Mouse (Mus musculus) Patski (cell line): ENCODE results near the gene Lhfp. TPM values are rescaled to one million over a fixed set of nuclear protein-coding genes. Genes with fewer than 3 reads are reported as not detected.
A peak's percentile ranks its signal among the peaks of the same experiment; 100 is the strongest.
"Not testable (repeated sequence)": the region's sequence is repeated elsewhere in the genome, so short reads cannot be mapped to it uniquely, and the experiment has no call there.

ENCODE experiments used
- ATAC-seq: fragments of 100-300 bp; one replicate; pipeline ENCODE4 v1.8.0; 2021
- CTCF ChIA-PET: fragments of 350-600 bp; sonication (Branson Sonifier 250); formaldehyde crosslinking; loops from one replicate; lab custom pipeline; 2022; ENCODE audit warnings: inconsistent platforms; lab: Charles Lee
- POLR2A ChIA-PET: fragments of 350-600 bp; sonication (Branson Sonifier 250); formaldehyde crosslinking; loops from one replicate; lab custom pipeline; 2022; ENCODE audit warnings: antibody characterized with exemption, inconsistent platforms; lab: Charles Lee
- DNase-seq: peaks from one replicate; pipeline ENCODE4 v3.0.0-alpha.2; 2011; ENCODE audit warnings: low read depth, low spot score
- H3K27me3 ChIP-seq: fragments of 371-371 bp; one replicate; pipeline ENCODE4 v1.5.1; 2021
- CTCF ChIP-seq: fragments of 100-300 bp; IDR thresholded peaks from one replicate; pipeline ENCODE4 v1.5.1; 2021
- in situ Hi-C: fragments of 300-500 bp; cut with MboI; formaldehyde crosslinking; loops from 3 replicates; pipeline ENCODE4 v1.11.1; 2018; ENCODE audit warnings: low pct_unique_long_range_greater_than_20kb, mixed read lengths
- polyA plus RNA-seq: library from polyadenylated mRNA; unstranded; gene quantifications from one replicate; pipeline ENCODE4 v1.2.3, GENCODE M21; 2021

The Lhfp gene
- polyA plus RNA-seq, 1 experiment from 2014 or later, result 589 TPM

- ChIA-PET POLR2A (interaction anchor here (0.6 kb wide), 1 partner anchor 218 kb away, joined by 3 read pairs; no protein-coding TSS in a partner anchor), CTCF (interaction anchor here (1.2 to 1.9 kb wide), 4 partner anchors 11 to 196 kb away, joined by 3 to 4 read pairs (median 4); no protein-coding TSS in a partner anchor)
Measured at GRCm38 (mm10) chr3:53252556-53252955, 211.2 kb downstream of the Lhfp start.

GRCm38 (mm10) chr3:53253223-53253832, 212.0 kb downstream of the Lhfp start:
- H3K27me3 ChIP-seq, result no peaks in the 10 kb centered on the region
- ATAC-seq (peak; percentile 21), DNase-seq (peak; percentile 69)
- TF ChIP-seq CTCF, result no peak
- POLR2A ChIA-PET, result interaction anchor here (0.6 to 0.8 kb wide), 2 partner anchors 18 to 219 kb away, joined by 3 read pairs; no protein-coding TSS in a partner anchor
- in situ Hi-C loops, result no loop called here
- CTCF ChIA-PET, result interaction anchor here (1.2 to 1.9 kb wide), 3 partner anchors 11 to 151 kb away, joined by 3 to 4 read pairs (median 4); no protein-coding TSS in a partner anchor

More at GRCm38 (mm10) chr3:53252556-53252955, 211.2 kb downstream of the Lhfp start:
- no peak for DNase-seq
- TF ChIP-seq CTCF, result no peak
- no peak for ATAC-seq
- in situ Hi-C loops, result no loop called here
- no peaks in the 10 kb centered on the region for H3K27me3 ChIP-seq

DNA sequence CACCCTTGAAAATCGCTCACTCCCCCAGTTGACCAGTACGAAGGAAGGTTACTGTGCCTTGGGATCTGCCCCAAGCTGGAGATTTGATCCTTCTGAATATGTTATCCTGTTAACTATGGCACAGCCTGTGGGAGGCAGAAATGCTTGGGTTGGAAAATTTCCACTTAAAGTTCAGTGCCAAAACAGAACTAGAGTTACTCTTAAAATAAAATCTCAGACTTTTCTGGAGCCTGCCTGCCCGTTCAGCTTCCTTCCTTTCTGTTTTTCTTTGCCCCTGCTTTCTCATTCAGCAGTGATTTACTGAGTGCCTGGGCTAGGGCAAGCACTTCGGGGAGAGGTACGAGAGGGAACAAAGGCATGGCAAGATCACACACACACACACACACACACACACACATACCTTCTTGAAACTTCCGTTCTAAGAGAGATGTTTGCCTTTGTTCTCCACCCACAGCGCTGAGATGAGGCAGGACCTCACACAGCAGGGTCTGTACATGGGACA, 217.4 kb downstream of the Lhfp start:
- DNase-seq (no peak), ATAC-seq (no peak)
- in situ Hi-C loops, result no loop called here
- no peaks in the 10 kb centered on the region for H3K27me3 ChIP-seq
- no peak for TF ChIP-seq CTCF
- ChIA-PET POLR2A (no interaction called here), CTCF (interaction anchor here (0.8 to 1.5 kb wide), 5 partner anchors 10 to 230 kb away, joined by 3 to 4 read pairs (median 3); no protein-coding TSS in a partner anchor)

DNA sequence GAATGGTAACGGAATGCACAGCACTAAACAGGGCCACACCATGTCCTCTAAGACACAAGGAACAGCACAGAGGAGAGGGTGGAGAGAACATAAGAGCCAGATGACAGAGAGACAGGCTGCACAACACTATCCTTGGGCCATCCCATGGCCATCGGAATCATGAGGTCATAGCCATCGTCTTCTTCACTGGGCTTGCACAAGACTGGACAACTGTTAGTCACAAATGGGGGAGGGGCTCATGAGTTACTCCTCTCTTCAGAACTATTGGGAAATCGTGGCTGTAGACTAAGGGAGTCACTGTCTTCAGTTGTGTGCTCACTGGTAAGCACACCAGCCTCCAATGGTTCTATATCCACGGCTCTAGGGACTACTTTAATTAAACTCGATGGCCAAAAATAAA, 224.8 kb downstream of the Lhfp start:
- in situ Hi-C loops, result no loop called here
- ChIA-PET CTCF (interaction anchor here (1.0 to 1.3 kb wide), 3 partner anchors 20 to 237 kb away, joined by 3 read pairs; no protein-coding TSS in a partner anchor), POLR2A (no interaction called here)
- H3K27me3 ChIP-seq, result no peaks in the 10 kb centered on the region
- ATAC-seq, result no peak
- DNase-seq, result no peak
- TF ChIP-seq CTCF, result no peak

DNA sequence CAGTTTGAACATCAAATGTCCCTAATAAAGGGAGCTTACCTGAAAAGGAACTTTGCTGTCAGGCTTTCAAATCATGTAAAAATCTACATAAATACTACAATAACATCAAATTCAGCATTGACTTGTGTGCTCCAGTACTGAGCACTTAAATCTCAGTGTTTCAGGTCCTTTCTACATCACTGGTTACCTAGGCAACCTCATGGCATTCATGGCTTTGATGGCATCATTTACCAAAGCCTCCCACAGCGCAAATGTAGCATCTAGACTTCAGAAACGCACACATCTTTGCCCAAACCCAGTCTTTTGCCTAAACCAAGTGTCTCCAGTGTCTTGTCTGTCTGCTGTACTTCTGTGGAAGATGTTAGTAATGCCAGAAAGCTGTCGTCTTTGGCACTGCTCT, 225.7 kb downstream of the Lhfp start:
- DNase-seq, result no peak
- no peaks in the 10 kb centered on the region for H3K27me3 ChIP-seq
- ATAC-seq, result no peak
- ChIA-PET POLR2A (no interaction called here), CTCF (no interaction called here)
- in situ Hi-C loops, result no loop called here
- no peak for TF ChIP-seq CTCF

DNA sequence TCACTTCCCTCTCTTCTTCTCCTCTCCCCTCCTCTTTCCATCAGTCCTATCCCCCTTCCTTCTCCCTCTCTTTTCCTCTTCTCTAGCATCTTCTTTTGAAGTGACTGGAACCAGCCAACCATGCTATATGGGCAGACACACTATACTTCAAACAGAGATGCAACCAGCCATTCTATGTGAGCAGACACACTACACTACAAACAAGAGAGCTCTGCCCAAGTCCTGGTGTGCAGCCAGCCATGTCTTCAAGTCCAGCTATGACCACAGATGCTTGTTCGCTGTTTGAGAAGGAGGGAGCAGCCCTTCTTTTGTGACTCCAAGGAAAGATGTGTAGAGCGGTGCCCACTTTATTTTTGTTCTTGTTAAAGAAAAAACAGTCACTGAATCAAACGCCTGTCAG, 231.9 kb downstream of the Lhfp start:
- POLR2A ChIA-PET, result interaction anchor here (0.5 to 0.6 kb wide), 2 partner anchors 38 to 81 kb away, joined by 3 to 5 read pairs; no protein-coding TSS in a partner anchor
- ATAC-seq, result peak; percentile 63
- in situ Hi-C loops, result no loop called here
- TF ChIP-seq CTCF, result no peak
- no peaks in the 10 kb centered on the region for H3K27me3 ChIP-seq
- DNase-seq, result peak; percentile 24
- CTCF ChIA-PET, result interaction anchor here (1.0 to 3.6 kb wide), 5 partner anchors 11 to 171 kb away, joined by 3 to 10 read pairs (median 4); no protein-coding TSS in a partner anchor

- DNase-seq, result no peak
Measured at GRCm38 (mm10) chr3:53277993-53278392, 236.7 kb downstream of the Lhfp start.

GRCm38 (mm10) chr3:53282005-53282404, 240.7 kb downstream of the Lhfp start:
- CTCF ChIA-PET, result interaction anchor here (1.1 kb wide), 1 partner anchor 33 kb away, joined by 4 read pairs; no protein-coding TSS in a partner anchor
- H3K27me3 ChIP-seq, in situ Hi-C loops, DNase-seq, ATAC-seq: not testable (repeated sequence)
- POLR2A ChIA-PET, result interaction anchor here (0.6 kb wide), 1 partner anchor 17 kb away, joined by 3 read pairs; no protein-coding TSS in a partner anchor

More at GRCm38 (mm10) chr3:53277993-53278392, 236.7 kb downstream of the Lhfp start:
- in situ Hi-C loops, result no loop called here
- no peaks in the 10 kb centered on the region for H3K27me3 ChIP-seq
- ATAC-seq, result no peak
- no peak for TF ChIP-seq CTCF
- ChIA-PET CTCF (interaction anchor here (1.1 kb wide), 1 partner anchor 249 kb away, joined by 3 read pairs; no protein-coding TSS in a partner anchor), POLR2A (no interaction called here)

GRCm38 (mm10) chr3:53284023-53284422, 242.7 kb downstream of the Lhfp start:
- no peak for ATAC-seq

DNA sequence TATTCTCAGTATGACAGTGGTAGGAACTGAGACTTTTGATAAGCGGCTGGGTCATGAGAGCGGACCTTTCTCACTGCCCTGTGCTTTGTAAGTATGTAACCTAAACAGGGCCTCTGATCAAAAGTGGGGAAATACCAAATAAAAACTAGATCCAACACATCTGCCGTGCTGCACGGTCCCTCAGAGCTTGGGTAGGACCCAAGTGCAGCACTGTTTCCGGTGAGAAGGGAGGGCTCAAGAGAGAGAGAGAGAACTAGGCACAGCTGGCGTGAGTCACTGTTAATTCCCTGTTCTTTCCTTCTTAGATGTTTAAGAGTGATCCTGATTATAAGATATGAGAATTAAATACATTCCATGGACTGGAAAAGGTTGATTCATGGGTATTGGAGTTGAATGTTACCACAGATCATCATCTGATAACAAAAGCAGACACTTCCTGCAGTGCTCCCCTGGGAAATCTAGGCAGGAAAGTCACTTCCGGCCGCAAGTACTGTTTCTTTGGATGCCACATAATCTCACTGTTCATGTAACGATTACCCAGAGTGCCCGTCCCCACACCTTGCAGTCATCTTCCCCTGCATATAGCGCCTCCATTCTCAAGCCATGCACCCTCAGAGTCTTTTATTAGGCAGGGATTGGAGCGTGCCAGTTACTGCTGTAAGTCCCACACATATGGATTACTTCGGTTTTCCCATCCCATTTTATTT, 243.3 kb downstream of the Lhfp start:
- ChIA-PET CTCF (no interaction called here), POLR2A (no interaction called here)
- in situ Hi-C loops, result no loop called here
- DNase-seq, result no peak
- no peaks in the 10 kb centered on the region for H3K27me3 ChIP-seq
- no peak for TF ChIP-seq CTCF
- no peak for ATAC-seq

More at GRCm38 (mm10) chr3:53284023-53284422, 242.7 kb downstream of the Lhfp start:
- POLR2A ChIA-PET, result interaction anchor here (1.0 kb wide), 1 partner anchor 9 kb away, joined by 5 read pairs; no protein-coding TSS in a partner anchor
- no peak for DNase-seq
- H3K27me3 ChIP-seq, result no peaks in the 10 kb centered on the region
- no peak for TF ChIP-seq CTCF
- CTCF ChIA-PET, result interaction anchor here (0.8 to 1.3 kb wide), 4 partner anchors 14 to 244 kb away, joined by 3 read pairs; no protein-coding TSS in a partner anchor
- in situ Hi-C loops, result no loop called here
